Mouse (Mus musculus) liver, embryonic 11.5 days (tissue): ENCODE results near the gene Gm9821. TPM values are rescaled to one million over a fixed set of nuclear protein-coding genes. Genes with fewer than 3 reads are reported as not detected.

Experiments used
- ATAC-seq: fragments of 200-750 bp; cut with Nextera tagmentation; replicated peaks from 2 replicates; pipeline ENCODE4 v1.8.0; 2017; ENCODE audit warnings: moderate number of reproducible peaks, mild to moderate bottlenecking, moderate TSS enrichment, moderate library complexity; ENCODE audit not compliant: low FRiP score
- DNase-seq: peaks from one replicate; pipeline ENCODE4 v3.0.0-alpha.2; 2017; ENCODE audit warnings: low spot score
- H3K27ac ChIP-seq: fragments of 300-500 bp; sonication (generic); 2 replicates; pipeline ENCODE4 v1.5.1; 2014; ENCODE audit warnings: mild to moderate bottlenecking, low read depth, low read length, control low read depth
- H3K27me3 ChIP-seq: fragments of 300-500 bp; sonication (generic); replicated peaks from 2 replicates; pipeline ENCODE4 v1.6.1; 2014; ENCODE audit warnings: low read length, mixed read lengths; ENCODE audit not compliant: control insufficient read depth, insufficient read depth
- H3K36me3 ChIP-seq: fragments of 300-500 bp; sonication (generic); 2 replicates; pipeline ENCODE4 v1.6.1; 2014; ENCODE audit warnings: mild to moderate bottlenecking, low read length, moderate library complexity, mixed read lengths; ENCODE audit not compliant: control insufficient read depth, insufficient read depth
- H3K4me1 ChIP-seq: fragments of 300-500 bp; sonication (generic); replicated peaks from 2 replicates; pipeline ENCODE4 v1.6.1; 2014; ENCODE audit warnings: low read length, mixed read lengths; ENCODE audit not compliant: control insufficient read depth, insufficient read depth
- H3K4me2 ChIP-seq: fragments of 300-500 bp; sonication (generic); 2 replicates; pipeline ENCODE4 v1.6.1; 2014; ENCODE audit warnings: mild to moderate bottlenecking, control low read depth, moderate library complexity
- H3K4me3 ChIP-seq: fragments of 300-500 bp; sonication (generic); 2 replicates; pipeline ENCODE4 v1.5.1; 2014; ENCODE audit warnings: low read depth, low read length, control low read depth
- H3K9ac ChIP-seq: fragments of 300-500 bp; sonication (generic); 2 replicates; pipeline ENCODE4 v1.6.1; 2014; ENCODE audit warnings: low read depth, low read length, control low read depth
- H3K9me3 ChIP-seq: fragments of 300-500 bp; sonication (generic); 2 replicates; pipeline ENCODE4 v1.6.1; 2016; ENCODE audit warnings: low read length, inconsistent platforms, mixed read lengths; ENCODE audit not compliant: control insufficient read depth
- WGBS: fragments of 180-500 bp; shearing (Covaris S2); extraction: QIAGEN DNeasy Blood & Tissue Kit; methylation state at CpG from one replicate; pipeline ENCODE4 v1.1.7; 2014; 5-methylcytosine and 5-hydroxymethylcytosine counted together
- polyA plus RNA-seq: library from polyadenylated mRNA; unstranded; fragments of >200 nt; fragmentation: Nextera tagmentation; extraction: Ambion mirVana; gene quantifications from 2 replicates; pipeline ENCODE4 v1.2.1, GENCODE M21; 2014

Gene Gm9821
- polyA plus RNA-seq, 1 experiment from 2014 or later = 4.8 TPM

GRCm38 (mm10) chr2:91978547-91978946 lies 33.0 kb downstream of the Gm9821 start:
- 28% methylated on average over 2 of the region's 2 CpGs for whole genome bisulfite sequencing

DNA sequence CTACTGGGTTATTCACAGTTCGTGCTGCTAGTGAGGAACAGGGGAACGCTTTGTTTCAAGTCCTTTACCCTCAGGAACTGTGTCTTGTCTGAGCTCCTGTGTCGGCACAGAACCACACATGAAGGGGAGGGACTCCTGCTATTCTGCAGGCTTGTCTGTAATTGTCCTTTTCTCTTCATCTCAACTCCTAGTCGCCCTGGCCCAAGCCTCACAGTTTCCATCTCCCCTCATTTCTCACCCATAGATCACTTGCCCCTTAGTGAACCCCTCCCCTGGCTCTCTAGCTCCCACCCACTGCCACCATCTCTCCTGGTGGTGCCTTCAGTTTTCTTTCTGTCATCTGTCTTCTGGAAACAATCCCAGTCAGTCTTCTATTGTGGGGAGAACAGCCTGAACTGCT lies 34.7 kb downstream of the Gm9821 start:
- 31% methylated on average over 4 of the region's 4 CpGs for WGBS
- H3K27ac ChIP-seq = no peak overlapping the region

More at GRCm38 (mm10) chr2:91978547-91978946, 33.0 kb downstream of the Gm9821 start:
- Histone ChIP-seq H3K4me3 (no peak overlapping the region), H3K9me3 (no peaks in the 10 kb centered on the region), H3K36me3 (no peaks in the 10 kb centered on the region), H3K27me3 (peaks cover 62% of the 10 kb centered on the region), H3K27ac (no peak overlapping the region), H3K4me2 (no peak overlapping the region), H3K9ac (no peak overlapping the region), H3K4me1 (peaks cover 23% of the 10 kb centered on the region)
- DNase-seq = no peak
- no peak for ATAC-seq

GRCm38 (mm10) chr2:91980830-91981229 lies 35.3 kb downstream of the Gm9821 start:
- DNase-seq = no peak
- Histone ChIP-seq H3K27ac (no peak overlapping the region), H3K4me2 (no peak overlapping the region), H3K27me3 (peaks cover 39% of the 10 kb centered on the region), H3K4me1 (peaks cover 30% of the 10 kb centered on the region), H3K9ac (no peak overlapping the region), H3K9me3 (no peaks in the 10 kb centered on the region), H3K36me3 (no peaks in the 10 kb centered on the region), H3K4me3 (no peak overlapping the region)
- no peak for ATAC-seq
- 45% methylated on average over 5 of the region's 5 CpGs for WGBS

More for the DNA sequence above, 34.7 kb downstream of the Gm9821 start:
- H3K9me3 ChIP-seq = no peaks in the 10 kb centered on the region
- H3K27me3 ChIP-seq = peaks cover 45% of the 10 kb centered on the region
- no peak overlapping the region for H3K4me2 ChIP-seq
- H3K36me3 ChIP-seq = no peaks in the 10 kb centered on the region
- no peak overlapping the region for H3K4me3 ChIP-seq
- no peak for DNase-seq
- no peak overlapping the region for H3K9ac ChIP-seq
- H3K4me1 ChIP-seq = peaks cover 32% of the 10 kb centered on the region
- ATAC-seq = no peak

- H3K9me3 ChIP-seq = no peaks in the 10 kb centered on the region; the same call in 1 of the 2 replicates
- H3K4me2 ChIP-seq = peak overlapping the region; percentile 61
- H3K27me3 ChIP-seq = peaks cover 3% of the 10 kb centered on the region
- H3K27ac ChIP-seq = peak overlapping the region; percentile 84
- peak; percentile 90 for ATAC-seq
- peaks cover 15% of the 10 kb centered on the region for H3K4me1 ChIP-seq
- DNase-seq = peak; percentile 78
- H3K4me3 ChIP-seq = peak overlapping the region; percentile 38
- H3K9ac ChIP-seq = peak overlapping the region; percentile 53
- WGBS = 4% methylated on average over 8 of the region's 13 CpGs
- no peaks in the 10 kb centered on the region for H3K36me3 ChIP-seq
These were observed 38.9 kb downstream of the Gm9821 start for GRCm38 (mm10) chr2:91984439-91984838.

DNA sequence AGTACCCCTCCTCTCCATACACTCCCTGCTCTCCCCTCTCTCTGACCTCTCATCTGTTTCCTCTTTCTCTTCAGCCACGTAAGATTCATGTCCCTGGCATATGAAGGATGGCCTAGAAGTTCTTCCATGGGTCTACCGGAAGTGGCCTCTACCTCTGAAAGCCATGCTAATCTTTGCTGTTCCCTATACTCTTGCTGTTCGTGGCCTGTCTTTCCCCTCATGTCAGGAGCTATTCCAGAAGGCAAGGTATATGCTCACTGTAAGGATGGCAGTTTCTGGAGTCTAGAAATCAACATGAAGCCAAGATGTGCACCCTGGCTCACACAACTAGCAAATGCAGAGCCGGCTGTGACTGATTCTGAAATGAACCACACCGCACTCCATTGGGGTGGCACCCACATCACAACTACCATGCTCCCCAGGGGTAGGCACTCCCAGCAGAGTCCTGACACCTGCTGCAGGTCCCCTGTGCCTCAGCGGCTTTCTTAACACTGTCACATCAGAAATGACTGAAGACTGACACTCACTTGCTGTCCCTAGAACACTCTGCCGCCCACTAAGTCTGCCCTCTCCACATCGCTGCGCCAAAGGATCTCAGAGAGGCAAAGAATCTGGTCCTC lies 39.5 kb downstream of the Gm9821 start:
- 33% methylated on average over 9 of the region's 9 CpGs for WGBS
- no peak overlapping the region for H3K4me3 ChIP-seq
- peaks cover 2% of the 10 kb centered on the region; the same call in 1 of the 2 replicates for H3K9me3 ChIP-seq
- peak overlapping the region; percentile 84 for H3K27ac ChIP-seq
- H3K36me3 ChIP-seq = 0 out of 2 replicates have a peak, but pooled peaks cover 3% of the 10 kb centered on the region
- no peak for DNase-seq
- no peaks in the 10 kb centered on the region; the same call in 1 of the 2 replicates for H3K27me3 ChIP-seq
- H3K4me2 ChIP-seq = peak overlapping the region; percentile 61
- no peak overlapping the region for H3K9ac ChIP-seq
- peaks cover 15% of the 10 kb centered on the region for H3K4me1 ChIP-seq
- no peak; the same call in 1 of the 2 replicates for ATAC-seq

DNA sequence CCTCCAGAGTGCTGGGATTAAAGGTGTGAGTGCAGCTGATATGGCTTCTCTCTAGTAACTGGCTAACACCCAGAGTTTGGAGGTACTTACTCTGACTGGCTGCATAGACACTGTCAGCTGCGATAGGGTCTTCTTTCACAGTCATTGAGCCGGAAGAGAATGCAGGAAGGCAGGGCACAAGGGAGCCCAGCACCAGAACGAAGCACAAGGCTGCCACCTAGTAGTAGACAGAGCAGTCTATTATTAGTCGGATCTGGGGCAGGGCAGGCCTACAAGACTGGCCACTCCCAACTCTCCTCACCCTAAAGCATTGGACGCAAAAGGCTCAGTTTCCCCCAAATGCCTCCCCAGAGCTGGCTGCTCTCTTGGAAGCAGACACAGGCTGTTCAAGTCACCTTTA lies 40.6 kb downstream of the Gm9821 start:
- no peak overlapping the region; the same call in 1 of the 2 replicates for H3K9ac ChIP-seq
- peaks cover 2% of the 10 kb centered on the region; the same call in 1 of the 2 replicates for H3K9me3 ChIP-seq
- peaks cover 15% of the 10 kb centered on the region for H3K4me1 ChIP-seq
- 12% methylated on average over 5 of the region's 5 CpGs for WGBS
- H3K27ac ChIP-seq = peak overlapping the region; percentile 39; the same call in 1 of the 2 replicates
- ATAC-seq = peak; percentile 40
- H3K36me3 ChIP-seq = 0 out of 2 replicates have a peak, but pooled peaks cover 3% of the 10 kb centered on the region
- no peak overlapping the region for H3K4me2 ChIP-seq
- no peak overlapping the region for H3K4me3 ChIP-seq
- DNase-seq = peak; percentile 57
- H3K27me3 ChIP-seq = no peaks in the 10 kb centered on the region; the same call in 1 of the 2 replicates

GRCm38 (mm10) chr2:91987542-91987941 lies 42.0 kb downstream of the Gm9821 start:
- WGBS = 3% methylated on average over 3 of the region's 3 CpGs
- 0 out of 2 replicates have a peak, but pooled peaks have one; percentile 23 for ATAC-seq

GRCm38 (mm10) chr2:91989750-91990149 lies 44.2 kb downstream of the Gm9821 start:
- H3K4me2 ChIP-seq = no peak overlapping the region
- no peak for ATAC-seq
- H3K9ac ChIP-seq = no peak overlapping the region
- 0 out of 2 replicates have a peak, but pooled peaks cover 3% of the 10 kb centered on the region for H3K36me3 ChIP-seq
- H3K9me3 ChIP-seq = peaks cover 2% of the 10 kb centered on the region; the same call in 1 of the 2 replicates
- no peak for DNase-seq
- H3K4me1 ChIP-seq = peaks cover 10% of the 10 kb centered on the region
- H3K27me3 ChIP-seq = no peaks in the 10 kb centered on the region
- H3K27ac ChIP-seq = no peak overlapping the region
- H3K4me3 ChIP-seq = no peak overlapping the region

More at GRCm38 (mm10) chr2:91987542-91987941, 42.0 kb downstream of the Gm9821 start:
- no peak overlapping the region for H3K9ac ChIP-seq
- peaks cover 2% of the 10 kb centered on the region; the same call in 1 of the 2 replicates for H3K9me3 ChIP-seq
- H3K27ac ChIP-seq = no peak overlapping the region
- no peak overlapping the region for H3K4me2 ChIP-seq
- H3K27me3 ChIP-seq = no peaks in the 10 kb centered on the region; the same call in 1 of the 2 replicates
- peak; percentile 76 for DNase-seq
- H3K36me3 ChIP-seq = 0 out of 2 replicates have a peak, but pooled peaks cover 3% of the 10 kb centered on the region
- H3K4me3 ChIP-seq = no peak overlapping the region
- H3K4me1 ChIP-seq = peaks cover 15% of the 10 kb centered on the region
